In the genomic region with DNA sequence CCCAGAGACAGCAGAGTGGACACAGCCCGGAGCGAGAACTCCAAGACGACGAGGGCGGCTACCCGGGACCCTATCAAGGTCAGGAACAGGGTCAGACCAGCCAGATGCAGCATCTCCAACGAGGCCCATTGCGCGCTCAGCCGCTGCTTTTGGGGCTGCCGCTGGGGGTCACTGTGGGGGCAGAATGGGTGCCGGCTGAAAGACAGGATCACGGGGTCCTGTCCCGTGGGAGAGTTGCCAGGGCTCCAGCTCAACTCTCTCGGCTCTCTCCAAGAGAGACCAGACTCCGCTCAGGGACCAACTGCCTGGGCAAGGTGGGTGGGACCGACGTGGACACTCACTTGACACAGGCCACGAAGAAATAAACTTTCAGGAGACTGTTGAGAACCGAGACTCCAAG, we compare ENCODE assay signal across 8 mouse cellular contexts. TPM values are rescaled to one million over a fixed set of nuclear protein-coding genes. Genes with fewer than 3 reads are reported as not detected.
DNase-seq lines count a peak whose midpoint lies in the region; ATAC-seq and TF ChIP-seq lines count a peak whose summit lies in the region.

No protein-coding gene starts in this region.

- WGBS in limb, embryonic 14.5 days, result 5% methylated on average over 20 of the region's 20 CpGs
- 7% methylated on average over 20 of the region's 20 CpGs for WGBS in midbrain, embryonic 13.5 days

- no peak overlapping the region for H3K27ac ChIP-seq in limb, embryonic 14.5 days (replicated peaks; ENCODE audit: low read depth, low read length)
- H3K27ac ChIP-seq in midbrain, embryonic 13.5 days, result no peak overlapping the region

- peak overlapping the region; percentile 34; the same call in 1 of the 2 replicates for H3K9ac ChIP-seq in limb, embryonic 14.5 days (ENCODE audit: low read depth, low read length, severe bottlenecking)
- no peak overlapping the region for H3K9ac ChIP-seq in midbrain, embryonic 13.5 days (replicated peaks)

- 0 out of 2 replicates have a peak, but pooled peaks cover 6% of the 10 kb centered on the region for H3K4me1 ChIP-seq in limb, embryonic 14.5 days (ENCODE audit: control insufficient read depth, insufficient read depth, low read length)
- H3K4me1 ChIP-seq in midbrain, embryonic 13.5 days (replicated peaks), result peaks cover 11% of the 10 kb centered on the region

- H3K36me3 ChIP-seq in limb, embryonic 14.5 days (ENCODE audit: control insufficient read depth, insufficient read depth, low read length), result no peaks in the 10 kb centered on the region
- no peaks in the 10 kb centered on the region for H3K36me3 ChIP-seq in midbrain, embryonic 13.5 days
- H3K36me3 ChIP-seq in splenic B cell, adult 2 months (ENCODE audit: control insufficient read depth, insufficient read depth, low read length, poor library complexity, severe bottlenecking), result no peaks in the 10 kb centered on the region

- H3K9me3 ChIP-seq in limb, embryonic 14.5 days (ENCODE audit: control insufficient read depth, low read length), result no peaks in the 10 kb centered on the region
- no peaks in the 10 kb centered on the region for H3K9me3 ChIP-seq in midbrain, embryonic 13.5 days

- peak overlapping the region; percentile 44 for H3K4me2 ChIP-seq in limb, embryonic 14.5 days (replicated peaks; ENCODE audit: low read depth, low read length, severe bottlenecking)
- peak overlapping the region; percentile 46 for H3K4me2 ChIP-seq in midbrain, embryonic 13.5 days (replicated peaks)

- H3K4me3 ChIP-seq in limb, embryonic 14.5 days (replicated peaks; ENCODE audit: low read length), result peak overlapping the region; percentile 24
- H3K4me3 ChIP-seq in midbrain, embryonic 13.5 days (replicated peaks), result peak overlapping the region; percentile 11; the same call in 1 of the 2 replicates

- no peaks in the 10 kb centered on the region for H3K27me3 ChIP-seq in limb, embryonic 14.5 days (ENCODE audit: control insufficient read depth, insufficient read depth, low read length)
- H3K27me3 ChIP-seq in midbrain, embryonic 13.5 days, result 0 out of 2 replicates have a peak, but pooled peaks cover 12% of the 10 kb centered on the region
- H3K27me3 ChIP-seq in splenic B cell, adult 2 months (ENCODE audit: control insufficient read depth, insufficient read depth, low read length, poor library complexity, severe bottlenecking), result no peaks in the 10 kb centered on the region

- no peak for TF ChIP-seq POLR2A in limb, embryonic 14.5 days (IDR thresholded peaks at IDR 0.05; ENCODE audit: borderline replicate concordance, extremely low read depth, insufficient read depth, insufficient read length)

- peak; percentile 42 to 51 for DNase-seq in monocyte, adult 2 months (ENCODE audit: low read depth in 1 of 2, low spot score in 2 of 2)
- peak; percentile 79 for DNase-seq in embryo, embryonic 11 days
- DNase-seq in heart, adult 18-20 months, result peak; percentile 73 to 81
- peak; percentile 72 for DNase-seq in kidney, adult 11 months
- DNase-seq in limb, embryonic 14.5 days (ENCODE audit: low spot score), result peak; percentile 39
- peak; percentile 78 for DNase-seq in splenic B cell, adult 2 months (ENCODE audit: low read depth, low spot score)

- no peak for ATAC-seq in monocyte, adult 5-6 weeks (replicated peaks; ENCODE audit: insufficient number of reproducible peaks, low FRiP score, low TSS enrichment, poor library complexity, severe bottlenecking)
- peak; percentile 9; the same call in 1 of the 2 replicates for ATAC-seq in limb, embryonic 14.5 days (ENCODE audit: low FRiP score, low read depth)
- ATAC-seq in midbrain, embryonic 13.5 days, result peak; percentile 30

RNA-seq across cellular contexts. Expression of a gene that starts 1.1 kb away (rescaled TPM):
- not detected in 3 replicates for total RNA-seq in monocyte, adult 5-6 weeks (2017)
- 10 to 100 TPM; 18.7 to 20.7 TPM for total RNA-seq in heart, adult 18-20 months (2021)
- 0.49 and 0.54 TPM in 2 replicates for polyA plus RNA-seq in limb, embryonic 14.5 days (2012; rRNA removed)
- polyA plus RNA-seq in limb, embryonic 14.5 days (2014; fragmentation: Nextera tagmentation; extraction: Ambion mirVana), result 0.21 TPM in 1 of 2 replicates, not detected in the other
- 0.10 and 0.27 TPM in 2 replicates for polyA plus RNA-seq in midbrain, embryonic 13.5 days (2015; fragmentation: Nextera tagmentation; extraction: Ambion mirVana)

RNA-seq across cellular contexts. Expression of a gene that starts 6.3 kb away (rescaled TPM):
- total RNA-seq in monocyte, adult 5-6 weeks (2017), result not detected in 3 replicates
- total RNA-seq in heart, adult 18-20 months (2021), result 100 to 1,000 TPM; 109 to 132 TPM
- polyA plus RNA-seq in limb, embryonic 14.5 days (2012; rRNA removed), result 0.16 and 0.26 TPM in 2 replicates
- polyA plus RNA-seq in limb, embryonic 14.5 days (2014; fragmentation: Nextera tagmentation; extraction: Ambion mirVana), result not detected in 2 replicates
- polyA plus RNA-seq in midbrain, embryonic 13.5 days (2015; fragmentation: Nextera tagmentation; extraction: Ambion mirVana), result 0.17 and 0.19 TPM in 2 replicates

RNA-seq across cellular contexts. Expression of a gene that starts 11.4 kb away (rescaled TPM):
- not detected in 3 replicates for total RNA-seq in monocyte, adult 5-6 weeks (2017)
- total RNA-seq in heart, adult 18-20 months (2021), result 100 to 1,000 TPM; 233 to 291 TPM
- 52.2 and 59.7 TPM in 2 replicates for polyA plus RNA-seq in limb, embryonic 14.5 days (2012; rRNA removed)
- polyA plus RNA-seq in limb, embryonic 14.5 days (2014; fragmentation: Nextera tagmentation; extraction: Ambion mirVana), result 33.7 and 43.2 TPM in 2 replicates
- 24.0 and 24.7 TPM in 2 replicates for polyA plus RNA-seq in midbrain, embryonic 13.5 days (2015; fragmentation: Nextera tagmentation; extraction: Ambion mirVana)

RNA-seq across cellular contexts. Expression of a gene that starts 47.4 kb away (rescaled TPM):
- 14.4 to 16.5 TPM (median 15.7 TPM) in 3 replicates for total RNA-seq in monocyte, adult 5-6 weeks (2017)
- total RNA-seq in heart, adult 18-20 months (2021), result 100 to 1,000 TPM; 100 to 102 TPM
- polyA plus RNA-seq in limb, embryonic 14.5 days (2012; rRNA removed), result 51.8 and 67.8 TPM in 2 replicates
- 4.9 and 6.4 TPM in 2 replicates for polyA plus RNA-seq in limb, embryonic 14.5 days (2014; fragmentation: Nextera tagmentation; extraction: Ambion mirVana)
- polyA plus RNA-seq in midbrain, embryonic 13.5 days (2015; fragmentation: Nextera tagmentation; extraction: Ambion mirVana), result 7.5 and 8.3 TPM in 2 replicates

Comparison
In these comparisons a context has a peak if more than half of its experiments do, and no peak if none do; other contexts are left out.
1. RNA of a gene that starts 1.1 kb away (total RNA-seq): 18.7 to 20.7 TPM in heart, adult 18-20 months; not detected in monocyte, adult 5-6 weeks; every median in the first group is over 10 times any median in the second.
2. RNA of a gene that starts 6.3 kb away (total RNA-seq): 109 to 132 TPM in heart, adult 18-20 months; not detected in monocyte, adult 5-6 weeks; every median in the first group is over 100 times any median in the second.
3. RNA of a gene that starts 11.4 kb away (total RNA-seq): 233 to 291 TPM in heart, adult 18-20 months; not detected in monocyte, adult 5-6 weeks; every median in the first group is over 100 times any median in the second.
4. Peak in every context shown above with its lines, with median percentiles within 50 percentile points of each other: DNase-seq.